Mouse (Mus musculus) small intestine, adult 2 months (tissue): ENCODE data around the gene Dnaja4.

Experiments
- CTCF ChIP-seq: fragments of 200-500 bp; IDR thresholded peaks from 2 replicates; pipeline ENCODE4 v1.5.1; 2012; ENCODE audit warnings: low read depth, mild to moderate bottlenecking, control low read depth, inconsistent platforms, low read length, moderate library complexity, mixed read lengths; ENCODE audit not compliant: insufficient replicate concordance, insufficient read length; ENCODE audit errors: extremely low read depth
- POLR2A ChIP-seq: fragments of 200-500 bp; IDR thresholded peaks from 2 replicates; pipeline ENCODE4 v1.6.1; 2012; ENCODE audit warnings: low read depth, mild to moderate bottlenecking, control low read depth, inconsistent platforms, low read length, moderate library complexity

DNA sequence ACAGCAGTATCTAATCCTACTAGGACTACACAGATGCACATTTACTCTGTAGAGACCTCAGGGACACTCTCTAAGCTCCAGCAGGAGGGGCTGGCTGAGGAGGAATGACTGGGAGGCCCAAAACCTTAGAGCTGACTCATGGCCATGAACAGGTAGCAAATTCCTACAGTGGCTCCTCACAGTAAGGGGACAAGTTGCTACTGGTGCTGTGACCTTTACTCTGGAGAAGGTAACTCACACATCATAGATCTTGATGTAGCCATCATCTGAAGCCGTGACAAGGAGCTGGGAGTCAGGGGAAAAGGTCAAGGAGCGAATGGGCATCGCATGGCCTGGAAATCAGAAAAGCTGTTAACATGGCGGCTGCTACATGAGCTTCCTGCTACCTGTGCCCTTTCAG is 23.9 kb downstream of the Dnaja4 start:
- TF ChIP-seq CTCF, result no peak
- no peak for TF ChIP-seq POLR2A
